ENCODE assay signal across 8 mouse cellular contexts in genomic region chr11:75459141-75459711, GRCm38 (mm10). TPM values are rescaled to one million over a fixed set of nuclear protein-coding genes. Genes with fewer than 3 reads are reported as not detected.
DNase-seq lines count a peak whose midpoint lies in the region; ATAC-seq and TF ChIP-seq lines count a peak whose summit lies in the region.

No protein-coding gene starts in this region.

- no peak for TF ChIP-seq POLR2A in small intestine, adult 2 months (IDR thresholded peaks at IDR 0.05; ENCODE audit: low read depth, low read length)

- WGBS in kidney, embryonic 15.5 days = 72% methylated on average over 5 of the region's 5 CpGs
- WGBS in small intestine, adult 2 months = 53% methylated on average over 5 of the region's 5 CpGs

- peak overlapping the region; percentile 87 for H3K4me2 ChIP-seq in kidney, embryonic 15.5 days

- no peaks in the 10 kb centered on the region; the same call in 1 of the 2 replicates for H3K36me3 ChIP-seq in ES-E14 (ENCODE audit: control insufficient read depth, insufficient read depth, low read length, poor library complexity, severe bottlenecking)
- 0 out of 2 replicates have a peak, but pooled peaks cover under 1% of the 10 kb centered on the region for H3K36me3 ChIP-seq in kidney, embryonic 15.5 days
- peaks cover 6% of the 10 kb centered on the region for H3K36me3 ChIP-seq in small intestine, adult 2 months (ENCODE audit: control insufficient read depth, insufficient read depth, low read length)

- H3K9ac ChIP-seq in ES-E14 (ENCODE audit: insufficient read depth, low read depth, low read length, poor library complexity, severe bottlenecking) = 0 out of 2 replicates have a peak overlapping the region, but pooled peaks have one; percentile 16
- H3K9ac ChIP-seq in kidney, embryonic 15.5 days = no peak overlapping the region

- intact Hi-C loops in gastrocnemius, postnatal 14 days (cut with DNase I; ENCODE audit: low total_unique reads) = no loop called here

- no peak overlapping the region for H3K4me3 ChIP-seq in ES-E14 (ENCODE audit: insufficient read depth in 1 of 2, low read depth in 1 of 2, low read length in 2 of 2, poor library complexity in 1 of 2, severe bottlenecking in 1 of 2)
- H3K4me3 ChIP-seq in kidney, embryonic 15.5 days (replicated peaks) = no peak overlapping the region
- no peak overlapping the region for H3K4me3 ChIP-seq in small intestine, adult 2 months (ENCODE audit: low read depth, low read length)

- no peak overlapping the region for H3K27ac ChIP-seq in ES-E14 (ENCODE audit: insufficient read depth, low read depth, low read length, poor library complexity, severe bottlenecking)
- H3K27ac ChIP-seq in kidney, embryonic 15.5 days = peak overlapping the region; percentile 98
- H3K27ac ChIP-seq in small intestine, adult 2 months (ENCODE audit: insufficient read depth, low read depth, low read length) = peak overlapping the region; percentile 100

- in situ Hi-C loops in ES-E14 (cut with MboI; ENCODE audit: low sequenced_read_pairs in 2 of 2, unreplicated experiment in 2 of 2) = no loop called here

- peaks cover 2 to 9% of the 10 kb centered on the region in 2 experiments; a peak in 3 of 4 replicates for H3K4me1 ChIP-seq in ES-E14 (ENCODE audit: control insufficient read depth in 2 of 2, insufficient read depth in 2 of 2, low read length in 2 of 2, poor library complexity in 1 of 2)
- peaks cover 47% of the 10 kb centered on the region for H3K4me1 ChIP-seq in kidney, embryonic 15.5 days
- peaks cover 24% of the 10 kb centered on the region for H3K4me1 ChIP-seq in small intestine, adult 2 months (ENCODE audit: control insufficient read depth, insufficient read depth, insufficient read length, low read length)

- no peaks in the 10 kb centered on the region for H3K27me3 ChIP-seq in kidney, embryonic 15.5 days
- H3K27me3 ChIP-seq in small intestine, adult 2 months (ENCODE audit: control insufficient read depth, insufficient read depth, low read length) = no peaks in the 10 kb centered on the region

- no peak for TF ChIP-seq CTCF in small intestine, adult 2 months (IDR thresholded peaks at IDR 0.05; ENCODE audit: extremely low read depth, insufficient read length, insufficient replicate concordance, low read depth, low read length)

- peak; percentile 42 for DNase-seq in cerebellum, adult 11-12 months
- DNase-seq in ES-E14 (ENCODE audit: low read depth, low spot score) = no peak
- DNase-seq in gastrocnemius, postnatal 14 days = peak; percentile 66
- no peak for DNase-seq in cerebellum, adult 11 months

- no peak for ATAC-seq in cerebellum, adult (ENCODE audit: insufficient number of reproducible peaks, low FRiP score, low TSS enrichment)
- ATAC-seq in kidney, embryonic 15.5 days (replicated peaks; ENCODE audit: low FRiP score) = no peak
- no peak for ATAC-seq in CD4-positive, CD25-positive, alpha-beta regulatory T cell, adult 4 months

- H3K9me3 ChIP-seq in ES-E14 (ENCODE audit: control insufficient read depth, insufficient read depth, low read depth, low read length) = no peaks in the 10 kb centered on the region
- no peaks in the 10 kb centered on the region for H3K9me3 ChIP-seq in kidney, embryonic 15.5 days (replicated peaks)

TF ChIP-seq in ES-E14, 5 proteins besides CTCF, POLR2A, EP300 and RAD21:
- TF ChIP-seq CHD2 (IDR thresholded peaks at IDR 0.05; ENCODE audit: low read depth, low read length) = no peak
- no peak for TF ChIP-seq ZNF384 (IDR thresholded peaks at IDR 0.05; ENCODE audit: low read depth, low read length)
- no peak for TF ChIP-seq HCFC1 (IDR thresholded peaks at IDR 0.05; ENCODE audit: borderline replicate concordance, insufficient read depth, low read length)
- no peak for TF ChIP-seq ZC3H11A (IDR thresholded peaks at IDR 0.05; ENCODE audit: borderline replicate concordance, low read depth, low read length)

RNA-seq across cellular contexts. Expression of gene Tlcd2, which starts 2.3 kb away (rescaled TPM):
- 5.9 and 6.6 TPM in 2 replicates for total RNA-seq in ES-E14 (2012; rRNA removed)
- 10 to 100 TPM; 17.3 to 23.0 TPM for total RNA-seq in gastrocnemius, postnatal 14 days (2021)
- polyA plus RNA-seq in kidney, embryonic 15.5 days (2015; fragmentation: Nextera tagmentation; extraction: Ambion mirVana) = 22.6 and 24.5 TPM in 2 replicates
- 27.9 and 78.8 TPM in 2 replicates for polyA plus RNA-seq in small intestine, adult 2 months (2012; rRNA removed)
- polyA plus RNA-seq in CD4-positive, CD25-positive, alpha-beta regulatory T cell, adult 4 months (2017; shearing (Covaris generic)) = 1 to 10 TPM; 8.8 to 9.0 TPM

RNA-seq across cellular contexts. Expression of gene Wdr81, which starts 4.7 kb away (rescaled TPM):
- total RNA-seq in ES-E14 (2012; rRNA removed) = 8.5 and 11.8 TPM in 2 replicates
- 1 to 10 TPM; 6.0 TPM for total RNA-seq in gastrocnemius, postnatal 14 days (2021)
- polyA plus RNA-seq in kidney, embryonic 15.5 days (2015; fragmentation: Nextera tagmentation; extraction: Ambion mirVana) = 5.0 and 6.2 TPM in 2 replicates
- 8.3 and 18.3 TPM in 2 replicates for polyA plus RNA-seq in small intestine, adult 2 months (2012; rRNA removed)
- polyA plus RNA-seq in CD4-positive, CD25-positive, alpha-beta regulatory T cell, adult 4 months (2017; shearing (Covaris generic)) = 1 to 10 TPM; 6.3 to 9.9 TPM

RNA-seq across cellular contexts. Expression of gene Serpinf2, which starts 19.8 kb away (rescaled TPM):
- 0.27 TPM in 1 of 2 replicates, not detected in the other for total RNA-seq in ES-E14 (2012; rRNA removed)
- not detected for total RNA-seq in gastrocnemius, postnatal 14 days (2021)
- 35.4 and 47.2 TPM in 2 replicates for polyA plus RNA-seq in kidney, embryonic 15.5 days (2015; fragmentation: Nextera tagmentation; extraction: Ambion mirVana)
- 2.0 and 4.3 TPM in 2 replicates for polyA plus RNA-seq in small intestine, adult 2 months (2012; rRNA removed)
- under 1 TPM in 1 of 2 experiments, not detected in 1; 0.32 TPM for polyA plus RNA-seq in CD4-positive, CD25-positive, alpha-beta regulatory T cell, adult 4 months (2017; shearing (Covaris generic))

RNA-seq across cellular contexts. Expression of gene Prpf8, which starts 27.4 kb away (rescaled TPM):
- total RNA-seq in ES-E14 (2012; rRNA removed) = 256 and 338 TPM in 2 replicates
- total RNA-seq in gastrocnemius, postnatal 14 days (2021) = 10 to 100 TPM; 64.9 to 68.5 TPM
- 54.6 and 61.7 TPM in 2 replicates for polyA plus RNA-seq in kidney, embryonic 15.5 days (2015; fragmentation: Nextera tagmentation; extraction: Ambion mirVana)
- polyA plus RNA-seq in small intestine, adult 2 months (2012; rRNA removed) = 23.4 and 44.2 TPM in 2 replicates
- polyA plus RNA-seq in CD4-positive, CD25-positive, alpha-beta regulatory T cell, adult 4 months (2017; shearing (Covaris generic)) = 10 to 100 TPM; 37.0 to 42.3 TPM

RNA-seq across cellular contexts. Expression of gene Serpinf1, which starts 36.7 kb away (rescaled TPM):
- 20.3 and 24.7 TPM in 2 replicates for total RNA-seq in ES-E14 (2012; rRNA removed)
- total RNA-seq in gastrocnemius, postnatal 14 days (2021) = 100 to 1,000 TPM; 128 to 156 TPM
- 129 and 140 TPM in 2 replicates for polyA plus RNA-seq in kidney, embryonic 15.5 days (2015; fragmentation: Nextera tagmentation; extraction: Ambion mirVana)
- polyA plus RNA-seq in small intestine, adult 2 months (2012; rRNA removed) = 5.8 and 13.7 TPM in 2 replicates
- 1 to 10 TPM; 3.4 to 6.9 TPM for polyA plus RNA-seq in CD4-positive, CD25-positive, alpha-beta regulatory T cell, adult 4 months (2017; shearing (Covaris generic))

Comparison
In these comparisons a context has a peak if more than half of its experiments do, and no peak if none do; other contexts are left out.
1. DNase-seq: peak in cerebellum, adult 11-12 months (single experiment) and gastrocnemius, postnatal 14 days (single experiment); none in ES-E14 (single experiment) and cerebellum, adult 11 months (single experiment).